Mouse (Mus musculus): ENCODE results near the gene Nhsl1. TPM values are rescaled to one million over a fixed set of nuclear protein-coding genes. Genes with fewer than 3 reads are reported as not detected.
"Not testable (repeated sequence)": the region's sequence is repeated elsewhere in the genome, so short reads cannot be mapped to it uniquely, and the experiment has no call there.

Gene Nhsl1
- polyA plus RNA-seq, 1 experiment from 2014 or later, result 7.9 TPM

DNA sequence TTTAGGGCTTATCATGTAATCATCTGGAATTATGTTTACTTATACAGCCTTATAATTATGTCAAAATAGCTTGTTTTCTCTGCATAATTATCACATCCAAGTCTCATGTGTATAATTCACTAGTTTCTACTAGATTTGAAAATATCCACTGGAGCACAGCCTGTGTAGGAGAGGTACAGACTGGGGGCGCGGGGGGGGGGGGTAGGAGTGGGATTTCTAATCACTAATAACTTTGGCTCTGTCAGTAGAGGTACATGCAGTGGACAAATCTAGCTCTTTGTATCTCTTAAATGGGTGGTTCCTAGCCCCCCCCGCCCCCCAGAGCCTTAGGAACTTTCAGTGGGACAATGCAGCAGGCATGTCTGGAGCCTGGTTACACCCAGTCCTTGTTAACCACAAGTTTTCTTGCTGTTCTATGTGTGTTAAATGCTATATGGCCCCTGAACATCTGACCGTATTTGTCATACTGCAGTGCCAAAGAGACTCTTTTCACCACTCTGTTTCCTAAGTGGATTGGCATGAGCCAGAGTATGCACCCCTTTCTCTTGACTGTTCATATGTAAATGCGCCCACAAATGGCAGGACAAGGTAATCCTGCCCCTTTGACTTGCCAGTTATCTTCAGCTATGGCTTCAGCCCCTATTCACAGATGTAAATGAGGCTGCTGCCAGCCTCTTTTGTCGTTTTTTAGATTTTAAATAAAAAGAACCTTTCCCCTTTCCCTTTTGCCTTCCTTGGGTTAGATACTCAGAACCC, 127.0 kb downstream of the Nhsl1 start:
- H3K9ac ChIP-seq (replicated peaks), result no peak overlapping the region
- H3K4me3 ChIP-seq (replicated peaks), result no peak overlapping the region
- WGBS, result 44% methylated on average over 6 of the region's 6 CpGs
- H3K36me3 ChIP-seq, result no peaks in the 10 kb centered on the region
- H3K4me1 ChIP-seq (replicated peaks), result peaks cover 12% of the 10 kb centered on the region
- H3K9me3 ChIP-seq, result no peaks in the 10 kb centered on the region
- no peak for ATAC-seq (ENCODE audit: insufficient number of reproducible peaks, insufficient read depth, low FRiP score, low TSS enrichment, low read depth)
- no peak overlapping the region for H3K27ac ChIP-seq
- no peak overlapping the region for H3K4me2 ChIP-seq
- no peaks in the 10 kb centered on the region for H3K27me3 ChIP-seq

- H3K4me3 ChIP-seq (replicated peaks), result no peak overlapping the region
- H3K36me3 ChIP-seq, result no peaks in the 10 kb centered on the region
- 30% methylated on average over 5 of the region's 7 CpGs for WGBS
- no peak for ATAC-seq (ENCODE audit: insufficient number of reproducible peaks, insufficient read depth, low FRiP score, low TSS enrichment, low read depth)
- H3K9me3 ChIP-seq, result no peaks in the 10 kb centered on the region
- H3K27ac ChIP-seq, result 0 out of 2 replicates have a peak overlapping the region, but pooled peaks have one; percentile 7
- no peak overlapping the region for H3K9ac ChIP-seq (replicated peaks)
- no peak overlapping the region for H3K4me2 ChIP-seq
- peaks cover 15% of the 10 kb centered on the region for H3K4me1 ChIP-seq (replicated peaks)
- no peaks in the 10 kb centered on the region for H3K27me3 ChIP-seq
These were observed 127.6 kb downstream of the Nhsl1 start for GRCm38 (mm10) chr10:18446359-18446820.

- no peaks in the 10 kb centered on the region for H3K36me3 ChIP-seq
- no peak overlapping the region for H3K27ac ChIP-seq
- no peaks in the 10 kb centered on the region for H3K9me3 ChIP-seq
- no peak overlapping the region for H3K4me2 ChIP-seq
- H3K4me3 ChIP-seq (replicated peaks), result no peak overlapping the region
- no peak overlapping the region for H3K9ac ChIP-seq (replicated peaks)
- no peaks in the 10 kb centered on the region for H3K27me3 ChIP-seq
- ATAC-seq (ENCODE audit: insufficient number of reproducible peaks, insufficient read depth, low FRiP score, low TSS enrichment, low read depth), result no peak
- H3K4me1 ChIP-seq (replicated peaks), result peaks cover 15% of the 10 kb centered on the region
- 64% methylated on average over 4 of the region's 4 CpGs for WGBS
These were observed 128.5 kb downstream of the Nhsl1 start for GRCm38 (mm10) chr10:18447299-18447698.

GRCm38 (mm10) chr10:18448896-18449295, 130.1 kb downstream of the Nhsl1 start:
- not testable (repeated sequence) for H3K27ac ChIP-seq; H3K9ac ChIP-seq (replicated peaks); H3K36me3 ChIP-seq; H3K4me3 ChIP-seq (replicated peaks); ATAC-seq (ENCODE audit: insufficient number of reproducible peaks, insufficient read depth, low FRiP score, low TSS enrichment, low read depth); H3K4me2 ChIP-seq; H3K27me3 ChIP-seq; H3K9me3 ChIP-seq
- 89% methylated on average over 7 of the region's 7 CpGs for WGBS
- H3K4me1 ChIP-seq (replicated peaks), result peaks cover 15% of the 10 kb centered on the region

GRCm38 (mm10) chr10:18453380-18453779, 134.6 kb downstream of the Nhsl1 start:
- no peak overlapping the region for H3K27ac ChIP-seq
- WGBS, result 38% methylated on average over 4 of the region's 4 CpGs

GRCm38 (mm10) chr10:18454161-18454560, 135.4 kb downstream of the Nhsl1 start:
- 77% methylated on average over 3 of the region's 3 CpGs for WGBS
- Histone ChIP-seq H3K4me2 (no peak overlapping the region), H3K36me3 (no peaks in the 10 kb centered on the region), H3K27me3 (no peaks in the 10 kb centered on the region), H3K4me1 (replicated peaks) (peaks cover 12% of the 10 kb centered on the region; the same call in 1 of the 2 replicates), H3K9ac (replicated peaks) (no peak overlapping the region), H3K27ac (no peak overlapping the region), H3K9me3 (no peaks in the 10 kb centered on the region), H3K4me3 (replicated peaks) (no peak overlapping the region)
- ATAC-seq (ENCODE audit: insufficient number of reproducible peaks, insufficient read depth, low FRiP score, low TSS enrichment, low read depth), result no peak

More at GRCm38 (mm10) chr10:18453380-18453779, 134.6 kb downstream of the Nhsl1 start:
- ATAC-seq (ENCODE audit: insufficient number of reproducible peaks, insufficient read depth, low FRiP score, low TSS enrichment, low read depth), result peak; percentile 63; the same call in 1 of the 2 replicates
- Histone ChIP-seq H3K27me3 (no peaks in the 10 kb centered on the region), H3K4me1 (replicated peaks) (peaks cover 11% of the 10 kb centered on the region; the same call in 1 of the 2 replicates), H3K4me2 (no peak overlapping the region), H3K4me3 (replicated peaks) (no peak overlapping the region), H3K9me3 (no peaks in the 10 kb centered on the region), H3K36me3 (no peaks in the 10 kb centered on the region), H3K9ac (replicated peaks) (no peak overlapping the region)

- ATAC-seq (ENCODE audit: insufficient number of reproducible peaks, insufficient read depth, low FRiP score, low TSS enrichment, low read depth), result no peak
- no peaks in the 10 kb centered on the region for H3K36me3 ChIP-seq
- 94% methylated on average over 10 of the region's 10 CpGs for WGBS
- peaks cover 12% of the 10 kb centered on the region; the same call in 1 of the 2 replicates for H3K4me1 ChIP-seq (replicated peaks)
- H3K9me3 ChIP-seq, result no peaks in the 10 kb centered on the region
- no peaks in the 10 kb centered on the region for H3K27me3 ChIP-seq
- H3K4me3 ChIP-seq (replicated peaks), result no peak overlapping the region
- no peak overlapping the region for H3K27ac ChIP-seq
- H3K4me2 ChIP-seq, result no peak overlapping the region
- H3K9ac ChIP-seq (replicated peaks), result no peak overlapping the region
These were observed 136.6 kb downstream of the Nhsl1 start for GRCm38 (mm10) chr10:18455301-18455920.

- no peaks in the 10 kb centered on the region for H3K36me3 ChIP-seq
- no peak overlapping the region for H3K9ac ChIP-seq (replicated peaks)
- no peaks in the 10 kb centered on the region for H3K27me3 ChIP-seq
- no peak overlapping the region for H3K4me3 ChIP-seq (replicated peaks)
- peaks cover 10% of the 10 kb centered on the region; the same call in 1 of the 2 replicates for H3K4me1 ChIP-seq (replicated peaks)
- H3K4me2 ChIP-seq, result no peak overlapping the region
- H3K9me3 ChIP-seq, result no peaks in the 10 kb centered on the region
- WGBS, result 67% methylated on average over 8 of the region's 8 CpGs
- no peak overlapping the region for H3K27ac ChIP-seq
- no peak for ATAC-seq (ENCODE audit: insufficient number of reproducible peaks, insufficient read depth, low FRiP score, low TSS enrichment, low read depth)
These were observed 139.2 kb downstream of the Nhsl1 start for GRCm38 (mm10) chr10:18457808-18458475.

- Histone ChIP-seq H3K9me3 (no peaks in the 10 kb centered on the region), H3K36me3 (no peaks in the 10 kb centered on the region), H3K27me3 (no peaks in the 10 kb centered on the region), H3K27ac (no peak overlapping the region), H3K4me2 (no peak overlapping the region), H3K4me3 (replicated peaks) (no peak overlapping the region), H3K4me1 (replicated peaks) (peaks cover 15% of the 10 kb centered on the region), H3K9ac (replicated peaks) (no peak overlapping the region)
- WGBS, result 92% methylated on average over 13 of the region's 13 CpGs
- no peak for ATAC-seq (ENCODE audit: insufficient number of reproducible peaks, insufficient read depth, low FRiP score, low TSS enrichment, low read depth)
These were observed 142.6 kb downstream of the Nhsl1 start for GRCm38 (mm10) chr10:18461336-18461735.

GRCm38 (mm10) chr10:18463071-18463841, 144.5 kb downstream of the Nhsl1 start:
- Histone ChIP-seq H3K27me3 (no peaks in the 10 kb centered on the region), H3K4me1 (replicated peaks) (peaks cover 11% of the 10 kb centered on the region), H3K27ac (no peak overlapping the region), H3K4me3 (replicated peaks) (no peak overlapping the region), H3K9ac (replicated peaks) (no peak overlapping the region), H3K9me3 (no peaks in the 10 kb centered on the region), H3K4me2 (no peak overlapping the region), H3K36me3 (no peaks in the 10 kb centered on the region)
- 70% methylated on average over 23 of the region's 23 CpGs for WGBS
- ATAC-seq (ENCODE audit: insufficient number of reproducible peaks, insufficient read depth, low FRiP score, low TSS enrichment, low read depth), result no peak

All from limb, embryonic 12.5 days (tissue).